Mouse (Mus musculus): ENCODE measurements around the gene Trabd2b.

DNA sequence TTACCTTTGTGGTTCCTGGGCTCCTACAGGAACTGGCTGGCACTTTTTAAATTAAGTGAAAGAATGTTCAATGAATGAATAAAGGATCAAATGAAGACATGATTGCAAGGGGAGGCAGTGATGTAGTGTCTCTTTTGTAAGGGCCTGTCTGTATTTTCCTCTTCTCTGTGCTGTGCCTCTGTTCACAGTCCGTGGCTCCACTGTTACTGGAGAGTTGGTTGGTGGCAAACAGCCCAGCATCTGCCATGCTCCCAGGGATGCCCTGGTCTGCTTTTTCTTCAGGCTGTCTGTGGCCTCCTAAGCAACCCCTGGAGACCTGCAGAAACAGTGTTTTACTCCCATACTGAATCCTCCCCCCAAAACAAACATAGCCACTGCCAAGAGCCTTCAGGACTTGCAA is 63.4 kb downstream of the Trabd2b start:
- TF ChIP-seq ZC3H11A (IDR thresholded peaks at IDR 0.05; ENCODE audit: borderline replicate concordance, low read depth, low read length), result no peak
- no peak for TF ChIP-seq ZNF384 (IDR thresholded peaks at IDR 0.05; ENCODE audit: low read depth, low read length)
- no peak for TF ChIP-seq MAFK (IDR thresholded peaks at IDR 0.05; ENCODE audit: insufficient read depth, low read depth, low read length)

Data from ES-E14 (cell line).